Mouse (Mus musculus): ENCODE results near the gene Pum2. TPM values are rescaled to one million over a fixed set of nuclear protein-coding genes. Genes with fewer than 3 reads are reported as not detected.

Gene Pum2
- total RNA-seq, 2 experiments from 2014 or later: 146 to 157 TPM

DNA sequence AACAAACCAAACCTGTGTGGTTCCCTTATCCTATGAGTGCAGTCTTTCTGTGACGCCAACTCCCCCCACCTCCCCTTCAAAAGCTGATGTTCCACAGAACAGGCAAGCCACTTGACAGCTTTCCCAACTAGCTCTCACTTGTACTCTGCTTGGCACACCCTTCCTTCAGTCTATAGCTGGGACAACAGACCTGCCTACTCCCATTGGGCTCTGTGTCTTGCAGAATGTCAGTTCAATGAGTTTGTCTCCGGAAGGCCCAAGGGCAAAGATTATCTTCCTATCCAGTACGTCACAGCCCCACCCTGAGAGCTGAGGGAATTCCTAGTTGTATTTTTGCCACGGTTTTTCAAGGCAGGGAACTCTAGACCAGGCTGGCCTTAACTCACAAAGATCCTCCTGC lies 85.2 kb downstream of the Pum2 start:
- no peak for DNase-seq (ENCODE audit: low spot score in 2 of 2)

DNA sequence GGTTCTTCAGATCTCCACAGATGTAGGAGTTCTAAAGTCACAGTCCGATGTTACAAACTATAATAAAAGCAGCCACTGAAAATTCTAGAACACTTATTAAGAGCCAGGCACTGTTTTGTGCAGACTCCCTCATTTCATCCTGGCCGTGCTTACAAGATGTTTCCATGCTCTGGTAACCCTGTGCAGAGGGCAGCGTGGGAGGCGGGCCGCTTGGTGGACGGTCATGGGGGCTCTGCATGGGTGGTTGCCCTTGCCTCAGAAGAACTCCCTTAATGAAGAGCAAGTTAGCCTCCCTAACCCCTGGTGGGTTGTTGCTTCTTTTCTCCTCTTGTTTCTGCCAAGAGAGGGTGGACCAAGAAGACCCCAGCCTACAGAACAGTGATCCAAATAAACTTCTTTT lies 85.8 kb downstream of the Pum2 start:
- peak in 1 of 2 experiments; percentile 4 for DNase-seq (ENCODE audit: low spot score in 2 of 2)

DNA sequence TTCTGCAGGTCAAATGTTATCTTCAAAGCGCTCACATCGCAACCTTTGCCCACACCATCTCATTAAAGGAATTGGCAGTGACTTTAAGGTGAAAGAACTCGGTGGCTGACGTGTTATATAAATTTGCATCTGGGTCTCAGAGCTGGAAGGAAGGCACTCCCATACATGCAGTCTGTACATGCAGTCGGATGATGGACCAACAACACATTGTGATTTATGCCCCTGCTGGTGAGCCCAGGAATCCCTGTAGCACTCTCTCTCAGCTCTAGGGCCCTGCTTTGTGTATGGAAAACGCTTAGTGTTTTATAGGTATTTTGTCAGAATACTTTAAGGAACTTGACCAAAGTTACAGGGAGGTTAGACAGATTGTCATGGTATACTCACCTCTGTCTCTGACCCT lies 86.6 kb downstream of the Pum2 start:
- peak in 1 of 2 experiments; percentile 9 for DNase-seq (ENCODE audit: low spot score in 2 of 2)

DNA sequence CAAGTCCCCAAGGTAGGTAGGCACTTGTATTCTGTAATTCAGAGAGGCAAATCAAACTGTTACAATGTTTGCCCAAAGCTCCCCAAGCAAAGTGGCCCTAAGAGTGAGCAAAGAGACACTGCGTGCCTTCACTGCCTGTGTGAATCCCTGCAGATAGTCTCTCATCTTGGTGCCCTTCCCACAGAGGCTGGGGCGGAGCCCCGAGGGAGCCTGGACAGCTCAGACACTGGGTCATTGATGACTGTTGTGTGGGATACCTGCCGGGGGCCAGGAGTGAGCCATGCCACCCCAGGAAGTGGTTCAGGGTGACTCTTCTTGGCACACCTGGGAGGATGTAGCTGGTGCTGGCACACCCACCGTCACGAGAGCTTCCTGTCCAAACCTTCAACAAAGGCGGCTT lies 87.1 kb downstream of the Pum2 start:
- peak; percentile 2 to 8 for DNase-seq (ENCODE audit: low spot score in 2 of 2)

DNA sequence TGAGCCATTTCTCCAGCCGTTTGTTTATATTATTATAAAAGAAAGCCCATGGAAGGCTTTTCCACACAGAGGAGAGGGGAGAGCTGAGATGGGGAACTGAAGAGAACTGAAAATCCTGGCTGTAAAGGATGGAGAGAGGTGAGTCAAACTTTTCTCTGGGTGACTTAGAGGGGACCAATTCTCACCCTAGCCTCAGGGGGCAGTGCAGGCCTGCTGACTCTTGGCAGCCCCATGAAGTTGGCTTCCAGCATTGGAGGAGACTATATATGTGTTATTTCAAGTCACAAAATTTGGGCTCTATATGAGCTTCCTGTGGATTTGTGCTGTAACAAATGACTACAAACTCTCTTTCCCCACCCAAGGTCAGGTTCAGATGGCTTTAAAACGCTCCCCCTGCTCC lies 88.7 kb downstream of the Pum2 start:
- DNase-seq (ENCODE audit: low spot score in 2 of 2): peak in 1 of 2 experiments; percentile 12

DNA sequence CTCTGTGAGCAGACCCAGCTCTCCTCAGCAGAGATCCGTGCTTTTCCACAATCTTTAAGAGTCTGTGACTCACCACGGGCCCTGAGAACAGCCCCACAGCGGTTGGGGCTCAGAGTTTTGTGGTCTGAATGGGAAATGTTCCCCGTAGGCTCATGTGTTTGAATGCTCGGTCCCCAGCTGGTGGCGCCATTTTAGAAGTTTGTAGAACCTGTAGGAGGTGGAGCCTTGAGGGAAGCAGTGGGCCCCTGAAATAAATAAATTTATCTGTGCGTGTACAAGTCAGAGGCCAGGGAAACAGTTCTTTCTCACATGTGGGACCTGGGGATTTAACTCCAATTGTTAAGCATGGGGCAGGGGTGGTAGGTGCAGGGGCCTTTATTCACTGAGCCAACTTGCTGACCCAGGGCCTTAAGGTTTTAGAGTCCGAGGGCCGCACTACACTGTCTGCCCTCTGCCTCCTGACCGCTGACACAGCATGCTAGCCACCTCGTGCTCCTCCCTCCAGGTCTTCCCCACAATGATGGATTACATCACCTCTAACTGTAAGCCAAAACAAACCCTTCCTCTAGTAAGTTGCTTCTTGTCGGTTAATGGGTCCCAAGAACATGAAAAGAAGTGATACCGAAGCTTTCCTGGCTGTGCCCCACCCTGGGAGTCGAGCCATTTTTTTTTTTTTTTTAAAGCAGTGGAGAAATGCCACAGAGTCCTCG lies 90.4 kb downstream of the Pum2 start:
- DNase-seq (ENCODE audit: low spot score in 2 of 2): peak in 1 of 2 experiments; percentile 5

DNA sequence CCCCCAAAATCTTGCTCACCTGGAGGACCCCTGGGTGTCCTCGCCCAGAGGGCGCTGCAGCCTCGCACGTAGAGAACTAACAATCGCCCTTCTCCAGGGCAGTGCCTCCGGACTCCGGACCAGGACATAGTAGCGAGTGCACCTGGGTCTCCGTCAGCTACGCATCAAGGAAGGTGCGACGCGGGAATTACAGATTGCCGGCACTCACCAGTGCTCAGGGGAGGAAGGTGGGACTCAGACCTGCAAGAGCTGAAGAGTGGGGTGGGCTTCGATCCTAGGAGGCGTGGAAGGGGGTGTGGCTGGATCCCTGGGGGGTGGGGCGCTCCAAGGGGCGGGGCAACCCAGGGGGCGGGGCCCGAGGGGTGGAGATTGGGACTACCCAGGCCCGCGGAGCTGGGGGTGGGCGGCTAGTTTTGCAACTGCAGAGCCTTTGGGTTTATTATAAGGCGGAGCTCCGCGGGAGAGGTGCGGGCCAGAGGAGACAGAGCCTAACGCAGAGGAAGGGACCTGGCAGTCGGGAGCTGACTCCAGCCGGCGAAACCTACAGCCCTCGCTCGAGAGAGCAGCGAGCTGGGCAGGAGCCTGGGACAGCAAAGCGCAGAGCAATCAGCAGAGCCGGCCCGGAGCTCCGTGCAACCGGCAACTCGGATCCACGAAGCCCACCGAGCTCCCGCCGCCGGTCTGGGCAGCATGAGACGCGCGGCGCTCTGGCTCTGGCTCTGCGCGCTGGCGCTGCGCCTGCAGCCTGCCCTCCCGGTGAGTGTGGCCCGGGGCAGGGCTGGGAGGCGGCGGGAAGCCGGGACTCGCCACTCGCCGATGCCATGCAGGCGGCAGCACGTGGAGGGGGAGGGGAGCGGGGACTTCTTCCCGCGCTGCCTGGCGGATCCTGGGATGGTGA lies 97.3 kb downstream of the Pum2 start, which contains the start of gene Sdc1:
Gene Sdc1, plus strand, starts transcription at position 378 of the 898 bp plus-strand sequence.
- peak; percentile 64 to 74 for DNase-seq (ENCODE audit: low spot score in 2 of 2)

DNA sequence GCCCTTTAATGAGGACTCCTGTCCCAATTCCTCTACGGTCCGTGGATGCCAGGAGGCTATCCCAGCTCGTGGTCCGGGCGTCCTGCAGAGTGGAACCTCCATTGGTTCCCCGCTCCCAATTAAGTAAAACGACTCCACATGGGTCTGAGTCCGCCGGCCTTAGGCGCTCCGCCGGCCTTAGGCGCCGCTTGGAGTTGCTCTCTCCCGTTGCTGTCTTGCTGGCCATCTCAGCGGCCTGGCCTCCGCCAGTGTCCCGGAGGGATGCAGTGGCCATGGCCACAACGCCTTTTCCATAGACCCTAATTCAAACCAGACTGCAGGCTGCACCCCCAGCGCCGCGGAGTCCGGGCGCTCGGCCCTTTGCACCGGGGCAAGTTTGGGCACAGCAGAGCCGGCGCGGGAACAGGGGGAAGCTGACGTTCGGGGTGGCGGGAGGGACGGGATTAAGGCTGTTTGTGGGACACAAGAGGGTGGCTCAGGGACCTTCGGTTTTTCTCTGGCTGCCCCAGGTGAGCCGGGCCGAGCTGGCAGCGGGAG lies 98.0 kb downstream of the Pum2 start:
- DNase-seq (ENCODE audit: low spot score in 2 of 2): peak in 1 of 2 experiments; percentile 22

DNA sequence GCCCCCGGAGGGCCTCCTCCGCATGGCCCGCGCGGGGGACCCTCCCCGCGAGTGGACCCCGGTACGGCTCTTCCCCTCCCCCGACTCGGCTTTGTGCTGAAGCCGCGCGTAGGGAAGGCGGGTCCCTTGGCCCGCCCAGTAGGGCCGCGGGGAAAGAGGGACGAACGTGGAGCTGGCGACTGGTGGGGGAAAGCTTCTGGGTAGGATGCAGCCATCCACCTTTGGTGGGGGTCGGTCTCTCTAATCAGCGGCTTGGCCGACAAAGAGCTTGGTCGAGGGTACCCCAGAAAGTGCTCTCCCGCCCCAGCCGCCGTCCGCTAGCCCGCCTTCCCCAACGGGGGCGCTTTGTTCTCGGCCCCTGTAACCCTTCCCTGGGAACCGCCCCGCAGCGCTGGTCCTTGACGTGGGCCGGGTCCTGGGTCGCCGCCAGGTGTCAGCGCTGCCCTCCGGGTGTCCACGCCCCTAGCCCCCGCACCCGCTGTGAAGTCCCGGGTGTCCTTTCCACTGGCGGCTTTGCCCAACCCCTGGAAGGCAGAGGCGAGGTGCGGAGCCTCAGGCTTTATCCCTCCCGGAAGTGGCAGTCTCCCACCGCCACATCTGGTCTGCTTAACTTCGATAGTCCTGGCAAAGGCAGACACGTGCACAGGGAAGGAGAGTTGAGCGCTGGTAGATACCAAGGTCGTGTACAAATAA lies 98.7 kb downstream of the Pum2 start:
- peak; percentile 32 to 44 for DNase-seq (ENCODE audit: low spot score in 2 of 2)

DNA sequence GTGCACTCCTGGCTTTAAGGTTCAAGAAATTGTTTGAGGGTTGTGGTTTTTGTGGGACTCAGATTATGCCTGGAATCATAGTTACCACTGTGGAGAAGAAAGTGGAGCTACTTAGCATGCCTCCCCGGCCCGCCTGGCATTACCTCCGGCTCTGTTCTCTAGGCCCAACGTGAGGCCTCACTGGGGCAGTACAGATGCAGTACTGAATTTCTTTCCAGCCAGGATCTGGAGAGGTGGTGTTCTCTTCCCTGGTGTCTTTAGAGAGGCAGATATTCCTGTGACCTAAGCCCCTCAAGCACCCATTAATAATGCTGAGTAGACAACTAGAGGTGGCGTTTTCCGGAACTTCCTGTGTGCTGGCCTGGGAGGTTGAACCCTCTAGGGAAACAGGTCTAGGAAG lies 99.4 kb downstream of the Pum2 start:
- DNase-seq (ENCODE audit: low spot score in 2 of 2): no peak

DNA sequence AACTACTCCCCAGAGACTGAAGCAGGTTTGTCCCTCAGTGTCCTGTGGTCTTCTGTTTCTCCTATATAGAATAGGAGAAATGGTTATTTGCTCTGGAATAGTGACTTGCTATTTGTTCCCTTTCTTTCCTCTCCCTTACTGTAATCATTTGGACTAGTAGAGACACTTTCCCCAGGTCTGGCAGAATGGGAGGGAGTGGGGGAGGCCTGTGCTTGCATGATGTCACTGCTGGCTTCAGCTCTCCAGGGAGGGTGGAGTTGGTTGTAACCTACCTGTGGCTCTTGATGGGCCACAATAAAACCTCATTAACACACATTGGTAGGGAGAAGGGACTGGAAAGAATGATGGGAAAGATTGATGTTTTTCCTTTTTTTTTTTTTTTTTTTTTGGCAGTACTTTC lies 100.2 kb downstream of the Pum2 start:
- DNase-seq (ENCODE audit: low spot score in 2 of 2): no peak

DNA sequence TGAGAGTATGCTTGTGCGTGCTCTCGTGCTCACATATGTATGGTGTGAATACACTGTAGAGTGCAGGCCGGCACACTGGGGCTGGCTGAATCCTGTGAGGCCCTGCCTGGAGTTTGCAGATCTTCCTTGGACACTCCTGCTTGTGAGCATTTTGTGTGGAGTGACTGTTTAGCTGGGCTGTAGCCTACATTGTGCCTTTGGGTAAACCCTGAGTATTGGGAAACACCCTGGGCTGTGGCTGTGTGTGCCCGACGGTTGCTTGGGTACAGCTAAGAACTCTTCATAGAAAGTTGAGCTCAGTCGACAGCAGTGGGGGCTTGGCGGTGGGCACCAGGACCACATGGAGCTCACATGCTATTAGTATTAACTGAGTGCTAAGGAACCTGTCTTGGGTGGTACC lies 102.3 kb downstream of the Pum2 start:
- no peak for DNase-seq (ENCODE audit: low spot score in 2 of 2)

DNA sequence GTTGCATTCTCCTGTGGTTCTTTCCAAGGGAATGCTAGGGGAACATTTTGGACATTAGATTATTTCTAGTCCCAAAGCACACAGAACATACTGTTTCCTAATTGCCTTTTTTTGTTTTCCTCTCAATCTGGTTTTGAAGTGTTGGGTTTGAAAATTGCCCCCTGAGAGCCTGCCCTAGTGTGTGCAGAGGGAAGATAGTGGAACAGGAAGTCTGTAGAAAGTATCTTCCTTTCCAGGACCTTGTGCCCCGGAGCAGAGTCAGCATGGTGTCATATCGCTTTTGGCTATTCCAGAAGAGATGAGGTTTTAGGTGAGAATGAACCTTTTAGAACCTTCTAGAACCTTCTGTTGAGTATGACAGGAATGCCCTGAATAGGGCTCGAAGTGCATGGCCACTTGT lies 102.8 kb downstream of the Pum2 start:
- no peak for DNase-seq (ENCODE audit: low spot score in 2 of 2)

DNA sequence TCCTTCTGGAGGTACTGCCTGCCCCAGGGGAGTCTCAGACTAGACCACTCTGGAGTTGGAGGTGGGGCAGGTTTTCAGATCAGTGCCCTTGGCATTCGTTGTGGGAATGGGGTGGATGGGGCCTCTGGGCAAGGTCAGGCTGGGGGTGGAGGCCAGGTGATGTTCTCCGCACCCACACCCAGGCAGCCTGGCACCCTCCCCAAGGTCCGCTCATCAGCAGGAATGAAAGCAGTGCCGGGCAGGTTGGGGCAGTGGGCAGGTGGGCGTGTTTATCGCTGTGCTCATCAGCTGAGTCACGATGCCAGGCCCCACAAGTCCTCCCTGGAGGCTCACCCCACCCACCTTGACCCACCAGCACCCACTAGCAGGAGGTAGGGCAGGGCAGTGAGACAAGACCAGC lies 104.2 kb downstream of the Pum2 start:
- DNase-seq (ENCODE audit: low spot score in 2 of 2): no peak

DNA sequence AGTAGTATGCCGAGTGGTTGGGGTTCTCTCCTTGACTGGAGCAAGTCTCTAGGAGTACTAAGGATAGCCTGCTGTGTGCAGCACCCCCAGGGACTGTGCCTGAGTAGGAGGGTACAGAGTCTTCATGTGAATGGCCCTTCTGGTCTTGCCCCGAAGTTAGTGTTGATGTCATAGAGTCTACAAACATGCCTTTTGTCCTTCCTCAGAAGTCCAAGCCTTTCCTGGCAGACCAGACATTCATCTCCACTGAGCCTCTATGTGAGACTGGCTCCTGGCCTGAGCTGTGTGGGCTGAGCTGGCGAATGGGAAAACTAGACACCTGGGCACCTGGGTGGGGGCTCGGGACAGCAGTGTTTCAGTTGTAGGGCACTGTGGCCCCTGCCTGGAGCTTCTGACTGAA lies 105.9 kb downstream of the Pum2 start:
- DNase-seq (ENCODE audit: low spot score in 2 of 2): no peak

DNA sequence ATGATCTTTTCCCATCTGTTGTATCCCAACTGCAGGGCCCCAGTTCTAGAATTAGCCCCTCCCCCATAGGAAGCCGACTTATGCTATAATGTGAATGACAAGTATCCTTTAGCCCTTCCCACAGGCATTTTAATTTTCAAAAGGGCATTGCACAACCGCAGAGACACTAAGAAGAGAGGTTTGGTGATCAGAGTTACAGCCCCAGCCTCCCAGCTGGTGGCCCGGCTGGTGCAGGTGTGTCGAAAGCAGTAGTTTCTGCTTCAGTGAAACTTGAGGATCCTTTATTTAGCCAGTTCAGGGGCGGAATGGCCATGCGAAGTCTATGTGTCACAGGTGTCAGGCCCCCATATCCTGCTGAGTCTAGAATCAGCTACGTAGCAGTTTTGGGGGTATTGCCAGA lies 107.2 kb downstream of the Pum2 start:
- DNase-seq (ENCODE audit: low spot score in 2 of 2): no peak

DNA sequence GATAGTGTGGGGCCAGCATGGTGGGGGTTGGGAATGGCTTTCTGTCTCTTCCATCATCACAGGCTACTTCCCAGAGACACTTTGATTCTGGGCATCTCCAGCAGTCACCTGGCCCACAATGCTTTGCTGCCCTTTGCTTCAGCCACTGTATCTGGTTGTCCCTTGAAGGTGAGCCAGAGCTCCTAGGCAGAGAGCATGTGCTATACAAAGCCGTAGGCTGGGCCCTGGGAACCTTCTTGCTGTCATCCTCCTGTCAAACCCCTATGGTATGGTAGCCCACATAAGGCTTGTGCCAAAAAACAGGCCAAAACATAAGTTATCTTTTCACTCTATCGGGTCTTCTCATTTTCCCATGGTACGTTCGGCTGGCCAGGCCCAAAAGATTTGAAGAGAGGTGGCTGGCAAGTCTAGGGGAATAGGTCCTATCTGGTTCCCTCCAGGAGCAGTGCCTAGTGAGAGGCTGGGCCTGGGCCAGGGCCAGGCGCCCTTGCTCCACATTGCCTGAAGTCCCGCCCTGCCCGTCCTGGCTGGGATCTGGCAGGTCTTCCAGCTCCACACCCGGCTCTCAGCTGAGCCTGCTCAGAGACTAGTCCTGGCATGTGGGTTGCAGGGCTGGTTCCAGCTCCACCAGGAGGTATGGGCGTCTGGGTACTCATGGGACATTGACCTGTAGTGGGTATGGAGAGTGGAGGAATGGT lies 107.9 kb downstream of the Pum2 start:
- DNase-seq (ENCODE audit: low spot score in 2 of 2): no peak

DNA sequence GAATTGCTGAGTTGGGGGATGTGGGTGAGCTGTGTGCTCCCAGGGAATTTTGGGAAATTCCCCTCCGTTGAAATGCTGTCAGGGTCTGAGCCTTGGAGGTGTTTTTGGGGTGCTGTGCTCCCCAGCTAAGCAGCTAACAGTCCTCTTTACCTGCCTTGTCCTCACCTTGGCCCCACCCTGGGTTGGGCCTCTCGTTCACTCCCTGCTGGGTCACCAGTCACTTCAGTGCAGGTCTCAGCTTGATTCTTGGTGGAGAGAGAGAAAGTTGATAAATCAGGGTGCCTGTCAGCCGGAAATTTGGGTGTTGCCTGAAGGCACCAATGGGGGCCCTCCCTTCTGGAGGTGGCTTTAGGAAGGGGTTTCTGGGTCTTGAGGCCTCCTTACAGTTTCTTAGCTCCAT lies 108.6 kb downstream of the Pum2 start:
- DNase-seq (ENCODE audit: low spot score in 2 of 2): no peak

DNA sequence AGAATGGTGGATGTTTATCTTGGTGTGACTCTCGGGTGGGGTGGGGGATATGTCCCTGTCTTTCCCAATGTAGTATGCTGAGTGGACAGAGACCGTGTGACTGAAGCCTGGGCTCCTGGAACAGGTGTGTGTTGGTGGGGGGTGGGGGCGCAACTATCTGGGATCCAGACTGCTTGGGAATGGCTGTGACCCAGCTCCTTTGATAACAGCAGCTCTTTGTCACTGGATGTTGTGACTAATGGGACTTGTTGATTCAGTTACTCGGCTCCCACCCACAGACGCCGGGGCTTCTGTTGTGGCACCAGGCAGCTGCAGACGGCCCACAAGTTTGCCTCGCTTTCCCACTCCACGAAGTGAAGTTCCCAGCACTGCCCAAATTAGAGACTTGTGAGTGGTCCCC lies 110.3 kb downstream of the Pum2 start:
- DNase-seq (ENCODE audit: low spot score in 2 of 2): no peak

DNA sequence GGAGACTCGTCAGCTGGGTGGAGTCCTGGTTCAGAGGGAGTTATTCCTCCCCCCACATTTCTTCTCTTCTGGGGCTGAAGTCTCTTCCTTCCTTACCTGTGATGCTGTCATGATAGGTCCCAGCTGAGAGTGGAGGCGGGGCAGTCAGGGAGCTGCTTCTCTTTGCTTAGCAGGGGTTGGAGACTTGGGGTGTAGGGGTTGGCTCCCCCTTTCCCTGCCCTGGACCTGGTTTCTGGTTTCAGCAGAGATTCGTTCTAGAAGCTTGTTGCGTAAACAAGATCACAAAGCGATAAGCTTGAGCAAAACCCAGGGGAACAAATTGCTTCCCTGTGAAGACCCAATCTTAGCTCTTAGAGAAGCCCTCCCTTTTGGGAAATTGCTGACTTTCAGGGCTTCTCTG lies 112.5 kb downstream of the Pum2 start:
- no peak for DNase-seq (ENCODE audit: low spot score in 2 of 2)
